Mouse (Mus musculus) small intestine, adult 2 months (tissue): ENCODE data around the gene Lgals7.
A peak's percentile ranks its signal among the peaks of the same experiment; 100 is the strongest.

Experiments used
- CTCF ChIP-seq: fragments of 200-500 bp; IDR thresholded peaks from 2 replicates; pipeline ENCODE4 v1.5.1; 2012; ENCODE audit warnings: low read depth, mild to moderate bottlenecking, control low read depth, inconsistent platforms, low read length, moderate library complexity, mixed read lengths; ENCODE audit not compliant: insufficient replicate concordance, insufficient read length; ENCODE audit errors: extremely low read depth
- POLR2A ChIP-seq: fragments of 200-500 bp; IDR thresholded peaks from 2 replicates; pipeline ENCODE4 v1.6.1; 2012; ENCODE audit warnings: low read depth, mild to moderate bottlenecking, control low read depth, inconsistent platforms, low read length, moderate library complexity

GRCm38 (mm10) chr7:28833723-28834347, 29.8 kb upstream of the Lgals7 start, which contains the start of gene Lgals4:
- no peak for TF ChIP-seq CTCF
- TF ChIP-seq POLR2A: peak; percentile 92
